Mouse (Mus musculus): ENCODE data around the gene Hsd3b7. TPM values are rescaled to one million over a fixed set of nuclear protein-coding genes. Genes with fewer than 3 reads are reported as not detected.

The Hsd3b7 gene
- polyA plus RNA-seq (2012; rRNA removed), result 25.9 and 30.1 TPM in 2 replicates

DNA sequence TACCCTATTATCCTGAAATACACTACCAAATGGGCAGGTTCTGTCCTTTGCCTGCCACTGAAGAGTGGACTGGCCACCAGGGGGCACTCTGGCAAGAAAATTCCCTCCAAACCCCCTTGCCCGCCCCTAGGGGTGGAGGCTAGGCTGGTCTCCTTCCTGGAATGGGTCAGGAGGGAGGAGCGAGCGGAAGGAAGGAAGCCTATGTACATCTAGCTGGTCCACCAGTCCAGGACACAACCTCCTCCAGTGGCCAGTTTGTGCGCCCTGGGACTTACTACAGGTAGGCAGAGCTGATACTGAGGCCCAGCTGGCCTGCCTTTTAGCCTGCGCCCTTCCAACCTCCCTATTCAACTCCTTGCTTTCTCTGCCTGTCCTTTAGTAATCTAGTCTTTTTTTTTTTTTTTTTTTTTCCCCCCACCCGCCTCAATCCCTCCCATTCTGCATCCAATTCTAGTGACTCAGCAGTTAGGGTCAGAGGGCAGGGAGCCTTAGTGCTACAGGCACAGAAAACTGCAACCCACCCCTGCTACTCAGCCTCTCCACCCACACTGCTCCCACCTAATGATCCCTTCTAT, at the start of gene Hsd3b7:
TSS of gene Hsd3b7 (plus strand) at position 170 of the 575 bp plus-strand sequence.
- TF ChIP-seq CTCF (IDR thresholded peaks at IDR 0.05; ENCODE audit: borderline replicate concordance, control insufficient read depth, extremely low read depth, insufficient read depth, low read length, poor library complexity) (peak; percentile 96), POLR2A (IDR thresholded peaks at IDR 0.05; ENCODE audit: control insufficient read depth, extremely low read depth, insufficient read depth, low read length, poor library complexity) (no peak)
- Histone ChIP-seq H3K27me3 (ENCODE audit: control insufficient read depth, insufficient read depth, low read length) (no peaks in the 10 kb centered on the region), H3K36me3 (ENCODE audit: control insufficient read depth, insufficient read depth, low read length) (peaks cover 36% of the 10 kb centered on the region), H3K4me1 (replicated peaks; ENCODE audit: control insufficient read depth, insufficient read depth, low read length) (no peaks in the 10 kb centered on the region), H3K27ac (ENCODE audit: control insufficient read depth, insufficient read depth, low read length) (no peak within 1 kb of the TSS), H3K4me3 (ENCODE audit: control insufficient read depth, insufficient read depth, low read length) (no peak within 1 kb of the TSS)
- DNase-seq, result peak; percentile 76
- WGBS, result 49% methylated on average over 6 of the region's 6 CpGs

DNA sequence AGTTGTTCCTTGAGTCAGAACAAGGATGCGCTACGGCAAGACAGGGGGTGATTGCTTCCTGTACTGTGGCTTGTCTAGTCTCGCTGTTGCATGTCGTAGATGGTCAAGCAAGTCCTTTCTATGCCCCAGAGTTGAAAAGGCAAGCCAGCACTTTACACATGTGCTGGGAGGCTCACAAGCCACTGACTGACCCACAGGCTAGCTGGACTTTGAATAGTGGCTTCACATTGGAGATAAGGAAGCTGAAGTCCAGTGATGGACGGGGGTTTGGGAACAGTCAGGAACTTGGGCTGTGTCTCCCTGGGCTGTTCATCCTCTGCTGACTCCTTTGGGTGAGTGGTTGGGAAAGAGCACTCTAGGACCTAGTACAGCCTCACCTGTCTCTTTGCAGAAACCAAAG, 48.8 kb upstream of the Hsd3b7 start:
- TF ChIP-seq POLR2A (IDR thresholded peaks at IDR 0.05; ENCODE audit: control insufficient read depth, extremely low read depth, insufficient read depth, low read length, poor library complexity) (no peak), CTCF (IDR thresholded peaks at IDR 0.05; ENCODE audit: borderline replicate concordance, control insufficient read depth, extremely low read depth, insufficient read depth, low read length, poor library complexity) (no peak)
- no peak overlapping the region for H3K27ac ChIP-seq (ENCODE audit: control insufficient read depth, insufficient read depth, low read length)
- H3K27me3 ChIP-seq (ENCODE audit: control insufficient read depth, insufficient read depth, low read length), result no peaks in the 10 kb centered on the region
- peaks cover 5% of the 10 kb centered on the region for H3K4me1 ChIP-seq (replicated peaks; ENCODE audit: control insufficient read depth, insufficient read depth, low read length)
- no peak overlapping the region for H3K4me3 ChIP-seq (ENCODE audit: control insufficient read depth, insufficient read depth, low read length)
- H3K36me3 ChIP-seq (ENCODE audit: control insufficient read depth, insufficient read depth, low read length), result peaks cover 13% of the 10 kb centered on the region; the same call in 1 of the 2 replicates
- WGBS, result 97% methylated on average over 5 of the region's 5 CpGs
- DNase-seq, result no peak

DNA sequence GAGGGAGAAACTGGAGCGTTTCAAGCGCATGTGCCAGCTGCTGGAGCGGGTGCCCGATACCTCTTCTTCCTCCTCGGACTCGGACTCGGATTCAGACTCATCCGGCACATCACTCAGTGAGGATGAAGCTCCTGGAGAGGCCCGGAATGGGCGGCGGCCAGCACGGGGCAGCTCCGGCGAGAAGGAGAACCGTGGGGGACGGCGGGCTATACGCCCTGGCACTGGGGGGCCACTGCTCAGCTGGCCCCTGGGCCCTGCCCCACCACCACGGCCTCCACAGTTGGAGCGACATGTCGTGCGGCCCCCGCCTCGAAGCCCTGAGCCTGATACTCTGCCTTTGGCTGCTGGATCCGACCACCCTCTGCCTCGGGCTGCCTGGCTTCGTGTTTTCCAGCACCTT, 48.3 kb upstream of the Hsd3b7 start:
- Histone ChIP-seq H3K4me3 (ENCODE audit: control insufficient read depth, insufficient read depth, low read length) (no peak overlapping the region), H3K27ac (ENCODE audit: control insufficient read depth, insufficient read depth, low read length) (no peak overlapping the region), H3K36me3 (ENCODE audit: control insufficient read depth, insufficient read depth, low read length) (peaks cover 13% of the 10 kb centered on the region; the same call in 1 of the 2 replicates), H3K27me3 (ENCODE audit: control insufficient read depth, insufficient read depth, low read length) (no peaks in the 10 kb centered on the region), H3K4me1 (replicated peaks; ENCODE audit: control insufficient read depth, insufficient read depth, low read length) (peaks cover under 1% of the 10 kb centered on the region; the same call in 1 of the 2 replicates)
- DNase-seq, result no peak
- 97% methylated on average over 27 of the region's 27 CpGs for WGBS
- no peak for TF ChIP-seq CTCF (IDR thresholded peaks at IDR 0.05; ENCODE audit: borderline replicate concordance, control insufficient read depth, extremely low read depth, insufficient read depth, low read length, poor library complexity)

GRCm38 (mm10) chr7:127753158-127753557, 47.2 kb upstream of the Hsd3b7 start:
- 89% methylated on average over 5 of the region's 5 CpGs for WGBS
- TF ChIP-seq POLR2A (IDR thresholded peaks at IDR 0.05; ENCODE audit: control insufficient read depth, extremely low read depth, insufficient read depth, low read length, poor library complexity), result no peak
- no peak for TF ChIP-seq CTCF (IDR thresholded peaks at IDR 0.05; ENCODE audit: borderline replicate concordance, control insufficient read depth, extremely low read depth, insufficient read depth, low read length, poor library complexity)
- no peak for DNase-seq
- no peaks in the 10 kb centered on the region for H3K4me1 ChIP-seq (replicated peaks; ENCODE audit: control insufficient read depth, insufficient read depth, low read length)
- H3K4me3 ChIP-seq (ENCODE audit: control insufficient read depth, insufficient read depth, low read length), result no peak overlapping the region
- H3K27ac ChIP-seq (ENCODE audit: control insufficient read depth, insufficient read depth, low read length), result no peak overlapping the region
- H3K27me3 ChIP-seq (ENCODE audit: control insufficient read depth, insufficient read depth, low read length), result no peaks in the 10 kb centered on the region
- peaks cover 13% of the 10 kb centered on the region; the same call in 1 of the 2 replicates for H3K36me3 ChIP-seq (ENCODE audit: control insufficient read depth, insufficient read depth, low read length)

- Histone ChIP-seq H3K4me3 (ENCODE audit: control insufficient read depth, insufficient read depth, low read length) (no peak overlapping the region), H3K4me1 (replicated peaks; ENCODE audit: control insufficient read depth, insufficient read depth, low read length) (no peaks in the 10 kb centered on the region), H3K27ac (ENCODE audit: control insufficient read depth, insufficient read depth, low read length) (no peak overlapping the region), H3K36me3 (ENCODE audit: control insufficient read depth, insufficient read depth, low read length) (peaks cover 13% of the 10 kb centered on the region; the same call in 1 of the 2 replicates), H3K27me3 (ENCODE audit: control insufficient read depth, insufficient read depth, low read length) (no peaks in the 10 kb centered on the region)
- 96% methylated on average over 7 of the region's 7 CpGs for WGBS
- TF ChIP-seq POLR2A (IDR thresholded peaks at IDR 0.05; ENCODE audit: control insufficient read depth, extremely low read depth, insufficient read depth, low read length, poor library complexity) (no peak), CTCF (IDR thresholded peaks at IDR 0.05; ENCODE audit: borderline replicate concordance, control insufficient read depth, extremely low read depth, insufficient read depth, low read length, poor library complexity) (no peak)
- no peak for DNase-seq
These were observed 46.7 kb upstream of the Hsd3b7 start for GRCm38 (mm10) chr7:127753741-127754140.

DNA sequence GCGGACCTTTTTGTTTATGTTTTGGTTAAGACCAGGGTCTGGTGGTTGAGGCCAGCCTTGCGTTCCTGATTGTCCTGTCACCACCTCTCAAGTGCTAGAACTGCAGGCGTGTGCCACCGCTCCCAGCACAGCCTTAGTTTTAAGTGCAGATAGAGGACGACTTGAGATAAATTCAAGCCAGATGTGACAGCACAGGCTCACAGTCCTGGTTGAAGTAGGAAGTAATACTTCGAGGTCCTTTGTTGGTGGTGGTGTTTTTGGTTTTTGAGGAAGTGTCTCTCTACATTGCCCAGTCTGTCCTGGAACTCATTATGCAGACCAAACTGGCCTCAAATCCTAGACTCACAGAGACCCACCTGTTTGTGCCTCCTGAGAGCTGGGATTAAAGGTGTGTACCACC, 40.7 kb upstream of the Hsd3b7 start:
- no peak for DNase-seq
- H3K4me3 ChIP-seq (ENCODE audit: control insufficient read depth, insufficient read depth, low read length), result no peak overlapping the region
- H3K27me3 ChIP-seq (ENCODE audit: control insufficient read depth, insufficient read depth, low read length), result no peaks in the 10 kb centered on the region
- no peaks in the 10 kb centered on the region for H3K4me1 ChIP-seq (replicated peaks; ENCODE audit: control insufficient read depth, insufficient read depth, low read length)
- no peak overlapping the region for H3K27ac ChIP-seq (ENCODE audit: control insufficient read depth, insufficient read depth, low read length)
- peaks cover 5% of the 10 kb centered on the region; the same call in 1 of the 2 replicates for H3K36me3 ChIP-seq (ENCODE audit: control insufficient read depth, insufficient read depth, low read length)
- WGBS, result 59% methylated on average over 6 of the region's 6 CpGs
- TF ChIP-seq CTCF (IDR thresholded peaks at IDR 0.05; ENCODE audit: borderline replicate concordance, control insufficient read depth, extremely low read depth, insufficient read depth, low read length, poor library complexity) (no peak), POLR2A (IDR thresholded peaks at IDR 0.05; ENCODE audit: control insufficient read depth, extremely low read depth, insufficient read depth, low read length, poor library complexity) (no peak)

GRCm38 (mm10) chr7:127760478-127760877, 39.9 kb upstream of the Hsd3b7 start:
- Histone ChIP-seq H3K4me3 (ENCODE audit: control insufficient read depth, insufficient read depth, low read length) (no peak overlapping the region), H3K27ac (ENCODE audit: control insufficient read depth, insufficient read depth, low read length) (no peak overlapping the region), H3K27me3 (ENCODE audit: control insufficient read depth, insufficient read depth, low read length) (no peaks in the 10 kb centered on the region), H3K36me3 (ENCODE audit: control insufficient read depth, insufficient read depth, low read length) (peaks cover 5% of the 10 kb centered on the region; the same call in 1 of the 2 replicates), H3K4me1 (replicated peaks; ENCODE audit: control insufficient read depth, insufficient read depth, low read length) (no peaks in the 10 kb centered on the region)
- 92% methylated on average over 3 of the region's 3 CpGs for WGBS
- no peak for TF ChIP-seq POLR2A (IDR thresholded peaks at IDR 0.05; ENCODE audit: control insufficient read depth, extremely low read depth, insufficient read depth, low read length, poor library complexity)
- no peak for TF ChIP-seq CTCF (IDR thresholded peaks at IDR 0.05; ENCODE audit: borderline replicate concordance, control insufficient read depth, extremely low read depth, insufficient read depth, low read length, poor library complexity)
- DNase-seq, result no peak
